Mouse (Mus musculus): Measurements from ENCODE around the gene Tsga10. TPM values are rescaled to one million over a fixed set of nuclear protein-coding genes. Genes with fewer than 3 reads are reported as not detected.

The Tsga10 gene
- polyA plus RNA-seq, 1 experiment from 2014 or later, result 7.7 TPM

GRCm38 (mm10) chr1:37711596-37712356, 154.5 kb downstream of the Tsga10 start:
- Histone ChIP-seq H3K27me3 (ENCODE audit: insufficient read depth, low read length) (no peaks in the 10 kb centered on the region), H3K4me1 (ENCODE audit: insufficient read depth) (no peaks in the 10 kb centered on the region; the same call in 1 of the 2 replicates), H3K36me3 (ENCODE audit: insufficient read depth) (no peaks in the 10 kb centered on the region), H3K4me3 (ENCODE audit: low read depth, low read length) (no peak overlapping the region), H3K9me3 (ENCODE audit: low read depth, low read length) (no peaks in the 10 kb centered on the region), H3K9ac (no peak overlapping the region), H3K27ac (ENCODE audit: low read depth) (no peak overlapping the region), H3K4me2 (no peak overlapping the region)
- WGBS, result 86% methylated on average over 10 of the region's 10 CpGs
- no peak for ATAC-seq (ENCODE audit: insufficient read depth)
- TF ChIP-seq CTCF (IDR thresholded peaks at IDR 0.05; ENCODE audit: low read depth), result no peak
- DNase-seq, result no peak

- H3K4me3 ChIP-seq (ENCODE audit: low read depth, low read length), result no peak overlapping the region
- H3K36me3 ChIP-seq (ENCODE audit: insufficient read depth), result no peaks in the 10 kb centered on the region
- H3K27me3 ChIP-seq (ENCODE audit: insufficient read depth, low read length), result no peaks in the 10 kb centered on the region
- no peak overlapping the region for H3K9ac ChIP-seq
- TF ChIP-seq CTCF (IDR thresholded peaks at IDR 0.05; ENCODE audit: low read depth), result no peak
- H3K9me3 ChIP-seq (ENCODE audit: low read depth, low read length), result no peaks in the 10 kb centered on the region
- H3K27ac ChIP-seq (ENCODE audit: low read depth), result no peak overlapping the region
- 87% methylated on average over 5 of the region's 5 CpGs for WGBS
- DNase-seq, result no peak
- H3K4me2 ChIP-seq, result no peak overlapping the region
- ATAC-seq (ENCODE audit: insufficient read depth), result no peak
- no peaks in the 10 kb centered on the region; the same call in 1 of the 2 replicates for H3K4me1 ChIP-seq (ENCODE audit: insufficient read depth)
Observed at GRCm38 (mm10) chr1:37711082-37711481, 155.1 kb downstream of the Tsga10 start.

- no peak for TF ChIP-seq CTCF (IDR thresholded peaks at IDR 0.05; ENCODE audit: low read depth)
- H3K4me1 ChIP-seq (ENCODE audit: insufficient read depth), result no peaks in the 10 kb centered on the region; the same call in 1 of the 2 replicates
- no peak overlapping the region for H3K9ac ChIP-seq
- H3K27me3 ChIP-seq (ENCODE audit: insufficient read depth, low read length), result no peaks in the 10 kb centered on the region
- H3K27ac ChIP-seq (ENCODE audit: low read depth), result no peak overlapping the region
- DNase-seq (no peak), ATAC-seq (ENCODE audit: insufficient read depth) (no peak)
- H3K4me2 ChIP-seq, result no peak overlapping the region
- WGBS, result 52% methylated on average over 8 of the region's 8 CpGs
- no peaks in the 10 kb centered on the region for H3K9me3 ChIP-seq (ENCODE audit: low read depth, low read length)
- no peaks in the 10 kb centered on the region for H3K36me3 ChIP-seq (ENCODE audit: insufficient read depth)
- H3K4me3 ChIP-seq (ENCODE audit: low read depth, low read length), result no peak overlapping the region
Observed at GRCm38 (mm10) chr1:37709736-37710135, 156.5 kb downstream of the Tsga10 start.

GRCm38 (mm10) chr1:37708270-37708955, 157.8 kb downstream of the Tsga10 start:
- H3K4me1 ChIP-seq (ENCODE audit: insufficient read depth), result no peaks in the 10 kb centered on the region
- 83% methylated on average over 6 of the region's 6 CpGs for WGBS
- ATAC-seq (ENCODE audit: insufficient read depth), result no peak

More at GRCm38 (mm10) chr1:37708270-37708955, 157.8 kb downstream of the Tsga10 start:
- Histone ChIP-seq H3K9ac (no peak overlapping the region), H3K27me3 (ENCODE audit: insufficient read depth, low read length) (no peaks in the 10 kb centered on the region), H3K9me3 (ENCODE audit: low read depth, low read length) (no peaks in the 10 kb centered on the region), H3K36me3 (ENCODE audit: insufficient read depth) (no peaks in the 10 kb centered on the region), H3K4me3 (ENCODE audit: low read depth, low read length) (no peak overlapping the region), H3K4me2 (no peak overlapping the region), H3K27ac (ENCODE audit: low read depth) (no peak overlapping the region)
- peak; percentile 35 for TF ChIP-seq CTCF (IDR thresholded peaks at IDR 0.05; ENCODE audit: low read depth)
- DNase-seq, result no peak

Other genes with a start within 250 kb of the Tsga10 start
- gene 2010300C02Rik, start 146.3 kb downstream of the Tsga10 start, polyA plus RNA-seq (2014; fragmentation: Nextera tagmentation; extraction: Ambion mirVana), result 8.1 and 8.5 TPM in 2 replicates
- 7.2 and 9.4 TPM in 2 replicates for gene Lipt1, start 5.3 kb upstream of the Tsga10 start, polyA plus RNA-seq (2014; fragmentation: Nextera tagmentation; extraction: Ambion mirVana)
- gene Mitd1, start 24.0 kb upstream of the Tsga10 start, polyA plus RNA-seq (2014; fragmentation: Nextera tagmentation; extraction: Ambion mirVana), result 24.2 and 26.4 TPM in 2 replicates
- 247 and 261 TPM in 2 replicates for gene Mrpl30, start 24.0 kb upstream of the Tsga10 start, polyA plus RNA-seq (2014; fragmentation: Nextera tagmentation; extraction: Ambion mirVana)
- gene Lyg2, start 50.1 kb upstream of the Tsga10 start, polyA plus RNA-seq (2014; fragmentation: Nextera tagmentation; extraction: Ambion mirVana), result not detected in 2 replicates
- gene Lyg1, start 91.3 kb upstream of the Tsga10 start, polyA plus RNA-seq (2014; fragmentation: Nextera tagmentation; extraction: Ambion mirVana), result not detected in 2 replicates
- gene Txndc9, start 131.5 kb upstream of the Tsga10 start, polyA plus RNA-seq (2014; fragmentation: Nextera tagmentation; extraction: Ambion mirVana), result 127 and 153 TPM in 2 replicates
- gene Eif5b, start 131.6 kb upstream of the Tsga10 start, polyA plus RNA-seq (2014; fragmentation: Nextera tagmentation; extraction: Ambion mirVana), result 25.4 and 25.8 TPM in 2 replicates

Data from lung, embryonic 14.5 days (tissue).